Mouse (Mus musculus) right cerebral cortex, postnatal 10 days (tissue): ENCODE measurements around the gene Tbc1d2b.

Source experiments
- DNase-seq, 2 experiments: peaks; one replicate each; pipeline ENCODE4 v3.0.0; 2021; ENCODE audit warnings: low spot score in 2 of 2

Tbc1d2b gene

GRCm38 (mm10) chr9:90172528-90173321 lies 97.9 kb downstream of the Tbc1d2b start:
- DNase-seq: no peak

DNA sequence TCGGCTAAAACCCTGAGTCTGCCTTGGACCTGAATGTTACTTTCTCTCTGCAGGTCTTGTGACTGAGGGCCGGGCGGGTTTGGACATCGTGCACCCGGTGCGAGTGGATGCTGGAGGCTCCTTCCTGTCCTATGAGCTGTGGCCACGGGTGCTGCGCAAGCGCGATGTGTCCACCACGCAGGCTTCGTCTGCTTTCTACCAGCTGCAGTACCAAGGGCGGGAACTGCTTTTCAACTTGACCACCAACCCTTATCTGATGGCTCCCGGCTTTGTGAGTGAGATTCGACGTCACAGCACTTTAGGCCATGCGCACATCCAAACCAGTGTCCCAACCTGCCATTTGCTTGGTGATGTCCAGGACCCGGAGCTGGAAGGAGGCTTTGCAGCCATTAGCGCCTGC lies 99.2 kb downstream of the Tbc1d2b start:
- DNase-seq: no peak

DNA sequence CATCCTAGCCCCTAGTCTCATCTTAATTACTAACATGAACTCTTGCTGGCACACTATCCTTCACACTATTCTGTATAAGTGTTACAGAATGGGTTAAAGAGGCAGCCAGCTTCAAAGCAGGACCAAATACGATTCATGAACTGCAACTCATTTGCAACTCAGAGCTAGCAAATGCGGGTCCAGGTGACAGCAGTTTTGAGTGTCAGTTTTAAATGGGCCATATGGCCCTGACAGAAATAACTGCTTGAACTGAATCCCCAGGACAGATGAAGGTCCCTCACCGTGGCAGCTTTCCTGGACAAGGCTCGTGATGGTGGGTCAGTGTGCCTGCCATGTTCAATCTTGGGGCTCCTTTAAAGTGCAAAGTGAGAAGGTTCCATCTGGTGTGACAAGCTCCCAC lies 100.6 kb downstream of the Tbc1d2b start:
- DNase-seq: no peak

DNA sequence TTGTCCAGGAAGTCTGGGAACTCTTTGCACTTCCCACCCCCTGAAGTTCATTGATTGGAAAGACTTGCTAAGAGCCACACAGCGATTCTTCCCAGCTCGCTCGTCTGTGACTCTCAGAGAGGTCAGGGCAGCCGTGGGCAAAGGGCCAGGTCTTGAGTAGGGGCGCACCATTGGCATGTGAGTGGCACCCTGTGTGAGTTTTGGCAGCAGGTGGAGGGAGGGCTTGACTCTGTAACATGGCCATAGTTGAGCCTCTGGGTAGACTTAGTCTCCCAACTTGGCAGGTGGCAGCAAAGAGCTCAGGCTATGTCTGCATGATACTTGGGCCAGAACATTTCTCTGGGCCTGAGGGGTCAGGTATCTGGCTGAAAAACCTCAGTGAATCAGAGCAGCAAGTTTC lies 104.0 kb downstream of the Tbc1d2b start:
- no peak for DNase-seq

GRCm38 (mm10) chr9:90165590-90165989 lies 105.0 kb downstream of the Tbc1d2b start:
- no peak for DNase-seq

DNA sequence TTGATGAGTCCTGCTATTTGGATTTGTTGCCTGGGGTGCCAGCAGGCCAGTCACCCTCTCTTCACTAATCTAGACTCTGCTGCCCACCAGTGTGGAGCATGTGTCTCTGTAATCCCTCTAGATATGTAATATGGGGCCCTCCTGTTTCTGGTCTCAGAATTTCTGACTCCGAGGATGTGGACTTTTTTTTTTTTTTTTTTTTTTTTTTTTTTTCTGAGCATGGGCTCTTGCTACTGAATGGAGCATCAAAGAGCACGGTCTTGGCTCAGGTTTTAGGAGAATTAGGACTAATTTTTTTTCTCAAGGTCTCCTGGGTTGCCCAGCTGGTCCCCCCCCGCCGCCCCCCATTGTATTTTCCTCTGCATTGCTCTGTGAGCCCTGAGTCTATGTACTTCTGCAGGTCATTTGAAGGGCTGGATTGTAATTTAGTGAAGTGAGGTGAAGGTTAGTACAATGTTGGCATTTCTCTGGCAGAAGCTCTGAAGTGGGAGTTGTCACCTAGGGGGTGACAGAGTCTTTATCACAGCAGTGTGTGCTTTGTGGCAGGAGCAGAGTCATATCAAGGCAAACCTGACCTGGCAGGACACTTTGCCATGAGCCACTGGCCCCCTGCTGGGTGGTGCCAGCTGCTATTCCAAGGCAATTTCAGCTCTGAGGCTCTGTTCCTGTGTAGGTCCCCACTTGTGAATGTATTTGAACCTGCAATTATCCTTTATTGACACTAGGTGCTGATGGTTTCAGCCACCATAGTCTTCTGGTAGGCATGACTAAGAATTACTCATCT lies 105.7 kb downstream of the Tbc1d2b start:
- no peak for DNase-seq

DNA sequence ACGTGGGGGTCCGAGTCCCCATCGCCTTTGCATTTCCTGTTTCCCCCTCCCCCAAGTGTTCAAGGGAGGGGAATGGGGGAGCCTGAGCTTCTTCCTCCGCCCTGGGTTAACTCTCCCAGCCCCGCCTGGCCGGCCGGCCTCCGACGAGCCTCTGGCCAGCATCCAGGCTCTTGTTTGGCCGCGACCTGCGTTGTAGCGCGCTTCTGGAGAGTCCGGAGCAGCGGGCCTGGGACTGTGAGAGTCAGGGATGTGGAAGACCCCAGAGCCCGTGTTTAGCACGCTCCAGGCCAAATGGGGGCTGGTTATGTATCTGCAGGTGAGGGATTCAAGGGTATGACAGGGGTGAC lies 106.9 kb downstream of the Tbc1d2b start:
- DNase-seq: no peak

DNA sequence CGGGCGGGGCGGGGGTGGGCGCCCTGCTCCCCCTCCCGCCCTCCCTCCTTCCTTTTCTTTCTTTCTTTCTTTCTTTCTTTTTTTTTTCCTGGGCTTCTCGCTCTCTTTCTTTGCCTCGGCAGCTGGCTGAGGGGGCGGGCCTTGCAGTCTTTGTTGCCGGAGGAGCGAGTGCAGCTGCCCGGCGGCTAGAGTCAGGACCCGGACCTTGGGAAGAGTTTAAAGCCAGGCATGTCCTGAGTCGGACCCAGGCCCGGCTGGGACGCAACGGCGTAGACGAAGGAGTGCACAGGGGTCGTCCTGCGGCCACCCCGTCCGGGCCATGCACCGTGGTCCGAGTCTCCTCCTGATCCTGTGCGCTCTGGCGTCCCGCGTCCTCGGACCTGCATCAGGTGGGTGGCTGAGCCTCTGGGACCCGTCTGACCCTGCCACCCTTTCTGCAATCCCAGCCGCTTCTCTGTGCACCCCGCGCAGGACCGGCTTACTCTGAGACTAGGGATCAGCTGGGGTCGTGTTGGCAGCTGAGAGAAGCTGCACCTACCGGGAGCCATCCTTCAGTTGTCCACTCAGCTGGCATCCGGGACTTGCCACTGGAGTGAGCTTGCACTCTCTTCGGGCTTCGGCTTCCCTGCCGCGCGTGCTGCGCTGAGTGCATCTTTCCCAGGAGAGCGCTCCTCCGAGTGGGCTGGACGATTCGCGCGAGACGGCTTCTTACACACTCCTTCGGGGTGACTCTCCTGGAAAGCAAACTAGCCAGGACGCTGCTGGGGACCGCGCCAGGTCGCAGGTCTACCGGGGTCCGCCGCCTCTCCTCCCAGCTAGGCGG lies 107.5 kb downstream of the Tbc1d2b start, which contains the start of gene Adamts7:
TSS of gene Adamts7 (plus strand) at position 144 of the 823 bp plus-strand sequence.
- DNase-seq: peak; percentile 56 to 62

DNA sequence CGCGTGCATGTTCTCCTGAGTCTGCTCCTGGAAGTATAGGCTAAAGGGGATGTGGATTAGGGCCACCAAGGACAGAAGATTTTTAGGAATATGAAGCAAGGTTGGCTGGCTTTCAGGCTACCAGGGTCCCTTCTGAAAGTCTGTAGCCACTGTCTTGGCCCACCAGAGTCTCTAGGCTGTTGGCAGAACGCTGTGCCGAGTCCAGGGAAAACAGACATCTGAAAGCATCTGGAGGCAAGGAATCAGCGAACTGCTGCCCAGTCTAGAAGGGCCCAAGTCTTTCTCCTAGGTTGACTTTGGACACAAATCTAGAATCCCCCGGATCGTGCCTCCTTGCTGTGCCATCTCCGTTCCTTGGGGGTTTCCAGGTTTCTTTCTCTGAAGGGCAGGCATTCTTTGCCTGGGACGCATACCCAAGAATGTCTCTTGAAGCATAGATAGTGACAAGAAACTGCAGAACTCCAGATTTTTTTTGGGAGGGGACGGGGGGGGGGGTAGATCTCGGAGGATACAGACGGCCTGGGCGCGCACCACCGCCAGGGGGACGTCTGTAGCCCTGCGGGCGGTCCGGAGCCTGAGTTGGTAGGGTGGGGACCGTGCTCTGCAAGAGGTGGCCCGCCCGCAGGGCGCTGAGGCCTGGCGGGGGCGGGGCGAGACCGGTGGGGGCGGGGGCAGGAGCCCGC lies 108.2 kb downstream of the Tbc1d2b start:
- DNase-seq: peak in 1 of 2 experiments; percentile 49
